Mouse (Mus musculus): ENCODE data around the gene Atl1. TPM values are rescaled to one million over a fixed set of nuclear protein-coding genes. Genes with fewer than 3 reads are reported as not detected.

Atl1 gene
- polyA plus RNA-seq, 1 experiment from 2014 or later = 1.5 TPM

GRCm38 (mm10) chr12:69982874-69983273 is 90.5 kb downstream of the Atl1 start:
- WGBS (ENCODE audit: insufficient replicate concordance) = 76% methylated on average over 5 of the region's 5 CpGs
- Histone ChIP-seq H3K4me2 (no peak overlapping the region), H3K4me1 (replicated peaks) (peaks cover 46% of the 10 kb centered on the region), H3K9ac (no peak overlapping the region), H3K36me3 (replicated peaks) (peaks cover 58% of the 10 kb centered on the region), H3K9me3 (replicated peaks) (no peaks in the 10 kb centered on the region), H3K27ac (replicated peaks) (no peak overlapping the region), H3K4me3 (replicated peaks) (no peak overlapping the region), H3K27me3 (no peaks in the 10 kb centered on the region)
- ATAC-seq (ENCODE audit: insufficient read depth) = no peak

DNA sequence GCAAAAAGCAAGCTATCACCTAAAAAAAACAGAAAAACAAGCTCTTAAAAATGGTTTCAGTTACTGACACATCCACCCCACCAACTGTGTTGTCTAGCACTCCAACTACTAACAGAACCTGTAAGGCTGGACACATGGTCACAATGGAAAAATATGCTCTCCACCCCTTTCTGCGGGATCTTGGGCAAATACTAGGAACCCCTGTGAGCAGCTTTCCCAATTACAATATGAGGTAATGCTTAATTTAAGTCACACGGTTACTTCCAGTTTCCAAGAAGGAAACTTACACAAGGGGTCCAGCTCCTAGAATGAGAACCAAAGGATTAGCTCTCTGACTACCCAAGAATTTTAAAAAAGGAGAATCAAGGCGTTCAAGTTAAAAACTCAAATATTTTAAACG is 93.1 kb downstream of the Atl1 start:
- no peaks in the 10 kb centered on the region for H3K9me3 ChIP-seq (replicated peaks)
- 34% methylated on average over 4 of the region's 4 CpGs for WGBS (ENCODE audit: insufficient replicate concordance)
- ATAC-seq (ENCODE audit: insufficient read depth) = no peak

GRCm38 (mm10) chr12:69986241-69986762 is 93.9 kb downstream of the Atl1 start:
- WGBS (ENCODE audit: insufficient replicate concordance) = 0% methylated on average over 36 of the region's 36 CpGs
- Histone ChIP-seq H3K36me3 (replicated peaks) (peaks cover 32% of the 10 kb centered on the region), H3K27ac (replicated peaks) (peak overlapping the region; percentile 94), H3K9ac (peak overlapping the region; percentile 96), H3K9me3 (replicated peaks) (no peaks in the 10 kb centered on the region), H3K4me1 (replicated peaks) (peaks cover 43% of the 10 kb centered on the region), H3K4me2 (peak overlapping the region; percentile 86), H3K4me3 (replicated peaks) (peak overlapping the region; percentile 88), H3K27me3 (no peaks in the 10 kb centered on the region)
- ATAC-seq (ENCODE audit: insufficient read depth) = peak; percentile 61

More for the DNA sequence above, 93.1 kb downstream of the Atl1 start:
- Histone ChIP-seq H3K4me2 (peak overlapping the region; percentile 86), H3K27me3 (no peaks in the 10 kb centered on the region), H3K4me3 (replicated peaks) (peak overlapping the region; percentile 88), H3K4me1 (replicated peaks) (peaks cover 43% of the 10 kb centered on the region), H3K9ac (peak overlapping the region; percentile 96), H3K36me3 (replicated peaks) (peaks cover 38% of the 10 kb centered on the region), H3K27ac (replicated peaks) (peak overlapping the region; percentile 12; the same call in 1 of the 2 replicates)

- Histone ChIP-seq H3K27ac (replicated peaks) (peak within 1 kb of the TSS; percentile 94), H3K4me3 (replicated peaks) (peak within 1 kb of the TSS; percentile 88), H3K27me3 (no peaks in the 10 kb centered on the region), H3K4me1 (replicated peaks) (peaks cover 37% of the 10 kb centered on the region), H3K9ac (peak within 1 kb of the TSS; percentile 96), H3K4me2 (peak within 1 kb of the TSS; percentile 86), H3K9me3 (replicated peaks) (no peaks in the 10 kb centered on the region), H3K36me3 (replicated peaks) (peaks cover 26% of the 10 kb centered on the region)
- ATAC-seq (ENCODE audit: insufficient read depth) = peak; percentile 93
- under 1% methylated on average over 84 of the region's 102 CpGs for WGBS (ENCODE audit: insufficient replicate concordance)
These were observed 94.5 kb downstream of the Atl1 start, which contains the start of gene Sav1 for GRCm38 (mm10) chr12:69986786-69987497. TSS of gene Sav1 (minus strand) at chr12:69987002.

- no peak for ATAC-seq (ENCODE audit: insufficient read depth)
- no peak overlapping the region for H3K27ac ChIP-seq (replicated peaks)
- H3K4me1 ChIP-seq (replicated peaks) = no peaks in the 10 kb centered on the region
- no peak overlapping the region for H3K9ac ChIP-seq
- H3K4me3 ChIP-seq (replicated peaks) = no peak overlapping the region
- 0 out of 2 replicates have a peak, but pooled peaks cover 3% of the 10 kb centered on the region for H3K27me3 ChIP-seq
- no peaks in the 10 kb centered on the region for H3K36me3 ChIP-seq (replicated peaks)
- no peaks in the 10 kb centered on the region for H3K9me3 ChIP-seq (replicated peaks)
- 67% methylated on average over 3 of the region's 3 CpGs for WGBS (ENCODE audit: insufficient replicate concordance)
- no peak overlapping the region for H3K4me2 ChIP-seq
These were observed 103.0 kb downstream of the Atl1 start for GRCm38 (mm10) chr12:69995382-69995781.

DNA sequence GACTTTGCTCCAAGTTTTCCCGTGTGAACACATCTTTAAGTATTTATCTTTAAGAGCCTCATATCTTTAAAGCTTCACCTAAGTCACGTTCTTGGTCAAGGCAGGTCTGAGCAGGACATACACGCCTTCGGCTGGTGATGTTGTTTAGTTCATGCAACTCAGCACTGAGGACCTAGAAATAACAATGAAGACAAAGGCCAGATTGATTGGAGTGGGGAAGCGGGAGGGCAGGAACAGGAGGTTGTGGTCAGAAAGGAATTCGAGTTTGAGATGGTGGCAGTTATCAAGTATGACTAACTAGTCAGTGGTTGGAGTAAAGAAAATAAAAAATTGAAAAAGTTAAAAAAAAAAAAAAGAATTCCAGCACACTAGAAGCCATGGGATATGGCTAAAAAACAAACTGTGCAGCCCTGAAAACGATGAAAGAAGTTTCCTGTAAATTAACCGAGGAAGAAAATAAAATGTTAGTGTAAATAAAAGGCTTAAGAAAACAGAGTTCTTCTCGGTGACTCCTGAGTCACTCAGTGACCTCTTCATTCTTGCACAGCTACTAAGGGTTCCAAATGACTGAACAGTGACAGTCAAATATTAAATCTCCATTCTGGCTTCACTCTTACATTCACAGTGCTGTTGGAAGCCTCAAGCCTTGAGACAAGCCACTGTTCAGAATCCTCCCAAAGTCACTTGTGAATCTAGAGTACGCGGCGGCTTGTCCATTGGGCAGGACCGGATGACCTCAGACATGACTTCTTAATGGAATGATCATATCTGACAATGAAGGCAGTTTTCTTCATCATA is 106.0 kb downstream of the Atl1 start:
- 0 out of 2 replicates have a peak, but pooled peaks cover 3% of the 10 kb centered on the region for H3K27me3 ChIP-seq
- ATAC-seq (ENCODE audit: insufficient read depth) = no peak
- H3K9me3 ChIP-seq (replicated peaks) = no peaks in the 10 kb centered on the region
- no peak overlapping the region for H3K27ac ChIP-seq (replicated peaks)
- H3K9ac ChIP-seq = no peak overlapping the region
- no peaks in the 10 kb centered on the region for H3K36me3 ChIP-seq (replicated peaks)
- H3K4me2 ChIP-seq = no peak overlapping the region
- 56% methylated on average over 13 of the region's 13 CpGs for WGBS (ENCODE audit: insufficient replicate concordance)
- H3K4me3 ChIP-seq (replicated peaks) = no peak overlapping the region
- no peaks in the 10 kb centered on the region for H3K4me1 ChIP-seq (replicated peaks)

GRCm38 (mm10) chr12:70005103-70005502 is 112.7 kb downstream of the Atl1 start:
- no peak overlapping the region for H3K4me2 ChIP-seq
- no peaks in the 10 kb centered on the region for H3K27me3 ChIP-seq
- H3K9me3 ChIP-seq (replicated peaks) = no peaks in the 10 kb centered on the region
- no peak overlapping the region for H3K27ac ChIP-seq (replicated peaks)
- no peak for ATAC-seq (ENCODE audit: insufficient read depth)
- H3K4me1 ChIP-seq (replicated peaks) = no peaks in the 10 kb centered on the region
- 35% methylated on average over 4 of the region's 4 CpGs for WGBS (ENCODE audit: insufficient replicate concordance)
- no peak overlapping the region for H3K4me3 ChIP-seq (replicated peaks)
- H3K9ac ChIP-seq = no peak overlapping the region
- H3K36me3 ChIP-seq (replicated peaks) = no peaks in the 10 kb centered on the region

- WGBS (ENCODE audit: insufficient replicate concordance) = 75% methylated on average over 4 of the region's 4 CpGs
- ATAC-seq (ENCODE audit: insufficient read depth) = no peak
These were observed 117.9 kb downstream of the Atl1 start for GRCm38 (mm10) chr12:70010356-70010755.

DNA sequence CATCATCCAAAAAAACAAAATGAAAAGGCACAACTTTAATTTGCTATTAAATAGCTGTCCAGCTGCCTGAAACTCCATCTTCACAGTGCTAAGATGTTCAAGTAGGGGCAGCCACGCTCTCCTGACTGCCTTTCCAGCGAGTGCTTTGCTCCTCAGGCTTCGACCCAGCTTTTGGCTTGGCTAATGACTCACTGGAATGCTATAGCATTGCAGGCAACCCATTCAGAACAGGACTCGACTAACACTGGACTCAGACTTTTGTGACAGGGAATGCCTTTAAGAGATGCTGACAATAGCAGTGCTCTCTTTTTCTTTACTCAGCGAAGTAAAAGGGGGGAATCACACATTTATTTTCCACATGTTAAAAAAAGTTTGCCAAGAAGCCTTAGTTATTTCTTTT is 119.3 kb downstream of the Atl1 start:
- ATAC-seq (ENCODE audit: insufficient read depth) = no peak
- Histone ChIP-seq H3K4me3 (replicated peaks) (no peak overlapping the region), H3K9me3 (replicated peaks) (no peaks in the 10 kb centered on the region), H3K4me2 (no peak overlapping the region), H3K27ac (replicated peaks) (no peak overlapping the region), H3K36me3 (replicated peaks) (peaks cover 6% of the 10 kb centered on the region; the same call in 1 of the 2 replicates), H3K27me3 (no peaks in the 10 kb centered on the region), H3K9ac (no peak overlapping the region), H3K4me1 (replicated peaks) (no peaks in the 10 kb centered on the region)
- 74% methylated on average over 5 of the region's 5 CpGs for WGBS (ENCODE audit: insufficient replicate concordance)

More at GRCm38 (mm10) chr12:70010356-70010755, 117.9 kb downstream of the Atl1 start:
- no peak overlapping the region for H3K9ac ChIP-seq
- no peaks in the 10 kb centered on the region for H3K4me1 ChIP-seq (replicated peaks)
- H3K4me2 ChIP-seq = no peak overlapping the region
- no peak overlapping the region for H3K27ac ChIP-seq (replicated peaks)
- no peaks in the 10 kb centered on the region for H3K9me3 ChIP-seq (replicated peaks)
- no peak overlapping the region for H3K4me3 ChIP-seq (replicated peaks)
- no peaks in the 10 kb centered on the region for H3K27me3 ChIP-seq
- H3K36me3 ChIP-seq (replicated peaks) = peaks cover 6% of the 10 kb centered on the region; the same call in 1 of the 2 replicates

- Histone ChIP-seq H3K36me3 (replicated peaks) (peaks cover 16% of the 10 kb centered on the region; the same call in 1 of the 2 replicates), H3K4me3 (replicated peaks) (no peak overlapping the region), H3K27me3 (no peaks in the 10 kb centered on the region), H3K9ac (no peak overlapping the region), H3K4me1 (replicated peaks) (no peaks in the 10 kb centered on the region), H3K27ac (replicated peaks) (no peak overlapping the region), H3K4me2 (no peak overlapping the region), H3K9me3 (replicated peaks) (no peaks in the 10 kb centered on the region)
- 57% methylated on average over 4 of the region's 4 CpGs for WGBS (ENCODE audit: insufficient replicate concordance)
- no peak for ATAC-seq (ENCODE audit: insufficient read depth)
These were observed 123.5 kb downstream of the Atl1 start for GRCm38 (mm10) chr12:70015936-70016335.
